Mouse (Mus musculus): ENCODE measurements around the gene Lat2.

Gene Lat2

DNA sequence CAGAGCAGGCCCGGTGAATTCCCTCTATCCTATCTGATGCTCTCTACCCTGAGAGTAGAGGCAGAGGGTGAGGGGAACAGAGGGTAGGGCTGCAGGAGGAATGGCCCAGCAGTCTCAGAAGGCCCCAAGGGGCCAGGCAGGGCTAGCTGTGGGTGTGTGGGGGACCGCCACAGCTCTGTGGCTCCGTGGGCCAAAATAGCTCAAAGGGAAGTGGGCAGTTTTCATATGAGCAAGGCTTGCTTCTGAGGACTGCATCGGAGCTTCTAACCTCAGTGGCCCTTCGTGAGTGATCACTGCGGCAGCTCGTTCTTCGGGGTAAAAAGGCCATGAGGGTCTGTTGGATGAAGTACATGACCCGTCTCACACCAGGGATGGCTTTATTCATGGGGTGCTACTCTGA lies 1.1 kb downstream of the Lat2 start:
- DNase-seq (ENCODE audit: low spot score in 2 of 2) = no peak

DNA sequence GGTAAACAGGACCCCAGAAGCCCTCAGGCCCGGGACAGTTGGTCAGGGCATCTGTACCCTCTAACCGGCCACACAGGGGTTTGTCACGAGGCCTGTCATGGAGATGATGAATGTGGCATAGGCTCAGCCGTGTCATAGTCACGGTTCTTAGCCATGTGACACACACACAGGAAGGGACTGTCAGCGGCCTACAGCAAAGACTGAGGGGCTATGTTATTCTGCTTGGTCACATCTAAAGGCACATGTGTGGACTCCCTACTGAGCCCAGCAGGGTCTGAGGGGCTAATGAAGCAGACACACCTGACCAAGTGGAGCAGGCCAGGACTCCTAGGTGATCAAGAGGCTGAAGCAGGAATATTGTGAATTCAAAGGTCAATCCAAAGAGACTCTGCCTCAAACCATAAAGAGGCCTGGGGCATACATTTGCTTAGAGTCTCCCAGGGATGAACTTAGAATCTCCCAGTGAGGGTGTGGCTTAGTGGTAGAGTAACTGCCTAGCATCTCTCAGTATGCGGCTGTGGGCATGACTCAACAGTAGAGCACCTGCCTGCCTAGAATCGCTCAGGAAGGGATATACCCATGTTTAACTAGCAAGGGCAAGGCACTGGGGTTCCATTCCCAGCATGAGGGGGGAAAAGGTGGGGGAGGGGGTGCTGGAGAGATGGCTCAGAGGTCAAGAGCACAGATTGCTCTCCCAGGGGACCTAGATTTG lies 2.9 kb downstream of the Lat2 start:
- DNase-seq (ENCODE audit: low spot score in 2 of 2) = no peak

DNA sequence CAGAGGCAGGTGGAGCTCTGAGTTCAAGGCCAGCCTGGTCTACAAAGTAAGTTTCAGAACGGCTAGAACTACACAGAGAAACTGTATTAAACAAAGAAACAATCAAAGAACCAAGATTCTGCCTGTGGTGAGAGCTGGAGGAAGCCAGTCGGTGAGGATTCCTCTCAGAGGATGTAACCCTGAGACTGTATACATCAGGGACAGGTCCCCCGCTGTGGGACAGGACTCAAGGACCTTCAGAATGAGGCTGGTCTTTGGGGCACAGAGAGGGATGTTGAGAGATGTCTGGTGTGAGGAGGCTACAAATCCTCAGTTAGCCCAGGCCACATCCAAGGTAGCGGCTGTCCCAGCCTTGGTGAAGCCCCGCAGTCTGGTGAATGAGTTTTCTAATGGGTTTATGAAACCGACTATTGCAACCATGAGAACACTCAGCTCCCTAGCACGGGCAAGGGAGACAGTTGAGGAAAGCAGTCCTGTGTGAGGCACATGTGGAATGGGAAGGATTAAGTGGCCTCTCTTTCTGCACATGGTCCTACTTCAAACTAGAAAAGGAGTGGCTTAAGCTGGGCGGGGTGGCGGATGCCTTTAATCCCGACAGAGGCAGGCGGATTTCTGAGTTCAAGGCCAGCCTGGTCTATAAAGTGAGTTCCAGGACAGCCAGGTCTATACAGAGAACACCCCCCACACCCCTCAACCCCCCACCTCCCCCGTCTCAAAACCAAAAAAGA lies 4.7 kb downstream of the Lat2 start:
- DNase-seq (ENCODE audit: low spot score in 2 of 2) = no peak

DNA sequence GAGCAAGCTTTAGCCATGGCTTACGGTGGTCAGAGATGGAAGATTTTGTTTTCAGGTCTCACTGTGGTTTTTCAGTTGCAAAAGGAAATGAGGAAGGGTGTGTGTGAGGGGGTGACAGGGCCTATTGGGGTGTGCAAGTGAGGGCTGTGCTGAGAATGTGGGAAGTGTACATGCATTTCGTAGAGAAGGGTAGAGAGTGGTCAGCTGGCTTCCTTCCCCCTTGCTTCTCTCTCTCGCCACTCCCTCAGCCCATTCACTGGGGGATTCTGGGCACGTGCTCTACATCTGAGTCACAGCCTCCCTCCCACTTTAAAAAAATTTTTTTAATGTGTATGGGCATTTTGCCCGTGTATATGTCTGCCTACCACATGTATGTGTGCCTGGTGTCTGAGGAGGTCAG lies 7.7 kb downstream of the Lat2 start:
- DNase-seq (ENCODE audit: low spot score in 2 of 2) = no peak

DNA sequence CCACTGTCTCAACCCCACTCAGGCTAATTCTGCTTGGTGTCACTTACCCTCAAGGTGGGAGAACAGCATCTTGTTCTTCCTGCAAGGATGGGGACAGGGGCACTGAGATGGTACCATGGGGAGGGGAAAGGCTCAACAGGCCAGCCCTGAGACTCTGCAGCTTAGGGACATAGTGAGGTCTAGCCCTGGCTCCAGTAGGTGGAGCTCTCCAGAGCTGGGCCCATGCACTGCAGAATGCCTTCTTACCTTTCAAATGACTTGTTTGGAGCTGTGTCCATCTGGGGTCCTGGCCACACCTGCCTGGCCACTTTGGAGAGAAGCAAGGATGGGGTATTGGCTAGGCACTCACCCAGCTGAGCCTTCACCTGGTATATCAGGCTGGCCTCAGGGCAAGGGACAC lies 8.5 kb downstream of the Lat2 start:
- DNase-seq (ENCODE audit: low spot score in 2 of 2) = no peak

DNA sequence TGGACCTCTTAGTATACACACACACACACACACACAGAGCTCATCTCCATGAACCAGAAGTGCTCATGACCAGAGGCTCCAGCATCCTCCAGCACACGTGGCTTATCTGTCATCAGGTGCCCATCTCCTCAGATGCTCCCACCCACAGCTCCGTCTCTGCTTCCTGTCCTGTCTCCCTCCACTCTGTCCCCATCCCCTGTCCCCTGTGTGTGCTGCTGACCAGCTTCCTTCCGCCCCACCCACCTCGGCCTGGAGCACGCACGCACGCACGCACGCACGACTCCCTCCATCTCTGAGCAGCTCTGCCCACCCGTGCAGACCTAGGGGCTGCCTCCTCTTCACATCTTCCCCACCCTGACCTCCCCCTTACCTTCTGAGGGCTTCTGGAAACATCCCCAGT lies 10.4 kb downstream of the Lat2 start:
- no peak for DNase-seq (ENCODE audit: low spot score in 2 of 2)

DNA sequence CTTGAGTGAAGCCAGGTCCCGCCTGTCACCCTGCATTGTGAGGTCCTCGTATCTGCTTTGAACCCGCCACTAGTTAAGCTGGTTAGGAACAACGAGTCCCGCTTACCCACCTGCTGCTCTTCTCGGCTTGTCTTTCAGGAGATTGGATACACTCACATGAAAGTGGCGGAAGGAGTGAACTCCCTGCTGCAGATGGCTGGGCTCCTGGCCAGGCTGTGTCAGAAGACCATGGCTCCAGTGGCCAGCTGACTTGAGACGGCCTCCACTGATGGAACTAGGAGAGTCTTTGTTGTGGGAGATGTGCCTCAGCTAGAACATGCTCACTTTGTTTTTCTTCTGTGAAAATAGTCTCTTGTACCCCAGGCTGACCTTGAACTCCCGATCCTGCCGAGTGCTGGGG lies 17.1 kb downstream of the Lat2 start:
- no peak for DNase-seq (ENCODE audit: low spot score in 2 of 2)

DNA sequence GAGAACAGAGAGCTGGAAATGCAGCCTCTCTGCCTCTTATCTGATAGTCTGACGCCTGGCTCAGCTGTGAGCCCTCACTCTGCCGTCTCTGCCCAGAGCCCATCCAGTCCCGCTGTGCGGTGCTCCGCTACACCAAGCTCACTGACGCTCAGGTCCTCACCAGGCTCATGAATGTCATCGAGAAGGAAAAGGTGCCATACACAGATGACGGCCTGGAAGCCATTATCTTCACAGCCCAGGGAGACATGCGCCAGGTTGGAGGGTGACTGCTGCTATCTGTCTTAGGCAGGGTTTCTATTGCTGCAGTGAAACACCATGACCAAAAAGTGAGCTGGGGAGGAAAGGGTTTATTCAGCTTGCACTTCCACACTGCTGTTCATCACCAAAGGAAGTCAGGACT lies 21.7 kb downstream of the Lat2 start:
- no peak for DNase-seq (ENCODE audit: low spot score in 2 of 2)

DNA sequence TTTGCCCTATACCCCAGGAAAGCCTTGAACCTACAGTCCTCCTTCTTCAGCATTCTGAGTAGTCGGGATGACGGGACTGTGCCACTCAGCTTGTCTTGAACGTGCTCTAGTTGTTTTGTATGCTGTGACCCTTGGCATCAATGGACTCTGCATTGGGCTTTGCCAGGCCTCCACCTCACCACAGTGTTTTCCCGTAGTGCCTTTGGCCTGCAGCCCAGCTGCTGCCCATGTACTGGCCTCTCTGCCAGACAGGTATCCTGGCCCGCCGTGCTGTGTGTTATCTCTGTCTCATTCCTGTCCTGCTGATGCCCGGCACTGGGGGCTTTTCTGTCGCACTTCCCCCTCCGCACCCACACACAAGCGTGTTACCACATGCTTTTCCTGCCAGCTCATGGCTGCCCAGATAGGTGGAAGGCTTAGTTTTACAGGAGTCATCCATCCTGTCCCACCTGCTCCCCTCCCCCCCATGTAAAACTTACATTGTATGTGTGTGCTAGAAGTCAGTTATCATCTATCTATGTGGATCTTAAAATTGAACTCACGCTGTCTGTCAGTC lies 22.7 kb downstream of the Lat2 start:
- DNase-seq (ENCODE audit: low spot score in 2 of 2) = no peak

DNA sequence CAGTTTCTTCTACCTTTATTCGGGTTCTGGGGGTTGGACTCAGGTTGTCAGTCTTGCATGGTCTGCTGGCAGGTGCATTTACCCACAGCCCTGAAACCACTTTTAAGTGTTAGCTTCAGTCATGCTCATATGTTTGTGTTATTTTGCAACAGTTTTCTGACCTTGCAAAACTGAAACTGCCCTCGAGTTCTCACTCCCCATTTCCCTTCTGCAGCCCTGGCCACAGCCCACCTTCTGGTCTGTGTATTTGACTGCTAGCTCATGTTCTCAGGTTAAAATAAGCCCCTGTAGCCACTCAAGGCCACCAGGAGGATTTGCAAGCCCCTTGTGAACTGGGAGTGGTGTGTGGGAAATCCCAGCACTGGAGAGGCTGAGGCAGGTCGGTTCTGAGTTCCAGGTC lies 24.9 kb downstream of the Lat2 start:
- no peak for DNase-seq (ENCODE audit: low spot score in 2 of 2)

DNA sequence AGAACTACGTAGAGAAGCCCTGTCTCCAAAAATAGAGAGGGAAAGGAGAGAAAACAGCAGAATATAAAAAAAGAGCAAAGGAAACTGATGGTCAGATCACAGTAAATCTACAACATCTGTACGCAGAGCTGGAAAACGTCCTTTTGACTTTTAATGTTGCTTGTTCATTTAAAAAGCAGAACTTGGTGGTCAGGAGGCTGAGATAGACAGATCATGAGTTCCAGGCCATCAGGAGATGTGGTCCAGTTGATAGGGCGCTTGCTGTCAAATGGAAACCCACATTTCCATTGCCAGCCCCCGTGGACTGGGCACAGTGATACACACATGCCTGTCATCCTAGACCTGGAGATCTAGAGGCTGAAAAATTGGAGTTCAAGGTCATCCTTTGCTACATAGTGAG lies 30.0 kb downstream of the Lat2 start:
- no peak for DNase-seq (ENCODE audit: low spot score in 2 of 2)

DNA sequence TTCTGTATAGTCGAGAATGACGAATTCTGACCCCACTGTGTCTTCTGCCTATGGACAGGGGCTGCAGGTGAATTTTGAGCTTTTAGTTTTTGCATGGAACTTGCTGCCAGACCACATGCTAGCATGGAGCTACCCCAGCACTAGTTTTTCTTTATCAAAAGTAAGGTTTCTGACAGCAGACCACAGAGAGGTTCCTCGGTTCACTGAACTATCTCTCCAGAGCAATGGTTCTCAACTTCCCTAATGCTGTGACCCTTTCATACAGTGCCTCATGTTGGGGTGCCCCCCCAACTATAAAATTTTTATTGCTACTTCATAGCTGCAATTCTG lies 31.0 kb downstream of the Lat2 start:
- DNase-seq (ENCODE audit: low spot score in 2 of 2) = no peak

DNA sequence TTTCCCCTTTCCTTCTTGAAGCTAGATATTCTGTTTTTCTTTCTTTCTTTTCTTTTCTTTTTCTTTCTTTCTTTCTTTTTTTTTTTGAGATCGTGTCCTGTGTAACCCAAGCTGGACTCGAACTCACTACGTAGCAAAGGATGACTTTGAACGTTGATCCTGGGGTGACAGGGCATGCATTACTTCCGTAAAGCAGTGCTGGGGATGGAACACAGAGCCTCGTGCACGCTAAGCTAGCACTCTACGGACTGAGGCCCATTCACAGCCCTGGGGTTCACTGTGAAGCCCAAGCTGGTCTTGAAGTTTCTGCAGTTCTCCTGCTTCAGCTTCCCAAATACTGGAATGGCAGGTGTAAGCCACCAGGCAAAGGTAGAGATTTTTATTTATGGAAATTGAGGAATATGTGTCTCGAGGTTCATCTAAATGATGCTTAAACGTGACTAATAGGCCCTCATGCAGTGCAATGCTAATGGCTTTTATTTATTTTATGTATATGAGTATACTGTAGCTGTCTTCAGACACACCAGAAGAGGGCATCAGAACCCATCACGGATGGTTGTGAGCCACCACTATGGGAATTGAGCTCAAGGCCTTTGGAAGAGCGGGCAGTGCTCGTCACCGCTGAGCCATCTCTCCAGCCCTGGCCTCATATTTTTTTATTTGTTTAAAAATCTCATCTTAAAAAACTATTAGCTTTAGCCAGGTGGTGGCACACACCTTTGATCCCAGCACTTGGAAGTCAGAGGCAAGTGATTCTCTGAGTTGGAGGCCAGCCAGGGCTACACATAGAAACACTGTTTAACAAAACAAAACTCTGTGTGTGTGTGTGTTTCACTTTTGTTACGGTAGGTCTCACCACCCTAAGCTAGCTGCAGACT lies 31.6 kb downstream of the Lat2 start:
- DNase-seq (ENCODE audit: low spot score in 2 of 2) = no peak

DNA sequence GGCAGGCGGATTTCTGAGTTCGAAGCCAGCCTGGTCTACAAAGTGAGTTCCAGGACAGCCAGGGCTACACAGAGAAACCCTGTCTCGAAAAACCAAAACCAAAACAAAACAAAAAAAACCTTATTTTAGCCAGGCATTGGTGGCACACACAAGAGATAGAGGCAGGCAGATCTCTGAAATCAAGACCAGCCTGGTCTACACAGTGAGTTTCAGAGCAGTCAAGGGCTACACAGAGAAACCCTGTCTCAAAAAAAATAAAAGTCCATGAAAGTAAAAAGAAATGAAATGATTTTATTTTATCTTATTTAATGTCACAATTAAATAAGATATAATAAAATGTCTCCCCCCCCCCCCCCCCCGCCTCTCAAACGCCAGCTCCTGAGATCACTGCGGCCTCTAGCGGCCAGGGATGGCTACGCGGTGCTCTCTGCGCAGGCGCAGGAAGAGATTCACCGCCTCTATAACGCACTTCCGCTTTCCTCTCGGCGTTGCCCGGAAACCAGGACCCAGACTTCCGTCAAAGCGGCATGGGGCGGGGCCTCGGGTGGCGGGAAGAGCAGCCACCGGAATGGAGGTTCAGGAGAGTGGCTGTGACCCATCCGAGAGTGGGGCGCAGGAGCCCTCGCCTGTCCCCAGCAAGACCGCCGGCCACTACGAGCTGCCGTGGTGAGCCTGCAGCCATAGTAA lies 32.5 kb downstream of the Lat2 start:
- peak; percentile 95 to 97 for DNase-seq (ENCODE audit: low spot score in 2 of 2)

DNA sequence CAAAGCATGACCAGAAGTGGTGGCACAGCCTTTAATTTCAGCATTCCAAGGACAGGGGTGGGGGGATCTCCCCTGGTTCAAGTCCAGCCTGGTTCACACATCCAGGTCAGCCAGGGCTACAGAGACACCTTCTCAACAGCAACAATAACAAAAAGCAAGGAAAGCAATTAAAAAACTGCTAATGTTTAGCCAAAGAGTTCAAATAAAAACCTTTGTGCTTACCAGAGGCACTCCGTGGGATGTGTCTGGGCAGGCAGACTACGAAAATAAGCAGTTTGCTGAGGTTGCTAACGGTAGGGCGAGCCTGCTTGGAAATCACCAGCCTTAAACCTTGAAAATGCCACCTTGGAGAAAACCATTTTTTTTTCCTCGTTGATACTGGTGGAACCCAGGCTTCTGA lies 33.7 kb downstream of the Lat2 start, which contains the start of gene Rfc2:
Rfc2 (plus strand) TSS at position 221 of the 400 bp plus-strand sequence.
- DNase-seq (ENCODE audit: low spot score in 2 of 2) = no peak

DNA sequence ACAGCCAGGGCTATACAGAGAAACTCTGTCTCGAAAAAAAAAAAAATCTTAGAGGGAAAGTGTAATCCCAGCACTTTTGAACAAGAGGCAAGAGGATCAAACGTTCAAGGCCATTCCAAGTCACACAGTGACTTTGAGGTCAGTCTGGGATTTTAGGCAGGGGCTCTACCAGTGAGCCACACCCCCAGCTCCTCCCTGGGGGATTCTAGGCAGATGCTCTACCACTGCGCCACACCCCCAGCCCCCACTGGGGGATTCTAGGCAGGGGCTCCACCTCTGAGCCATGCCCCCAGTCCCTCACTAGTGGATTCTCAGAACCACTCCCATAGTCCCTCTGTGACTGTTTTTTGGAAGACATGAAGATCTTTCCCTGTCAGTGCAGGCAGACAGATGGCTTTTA lies 35.7 kb downstream of the Lat2 start:
- no peak for DNase-seq (ENCODE audit: low spot score in 2 of 2)

DNA sequence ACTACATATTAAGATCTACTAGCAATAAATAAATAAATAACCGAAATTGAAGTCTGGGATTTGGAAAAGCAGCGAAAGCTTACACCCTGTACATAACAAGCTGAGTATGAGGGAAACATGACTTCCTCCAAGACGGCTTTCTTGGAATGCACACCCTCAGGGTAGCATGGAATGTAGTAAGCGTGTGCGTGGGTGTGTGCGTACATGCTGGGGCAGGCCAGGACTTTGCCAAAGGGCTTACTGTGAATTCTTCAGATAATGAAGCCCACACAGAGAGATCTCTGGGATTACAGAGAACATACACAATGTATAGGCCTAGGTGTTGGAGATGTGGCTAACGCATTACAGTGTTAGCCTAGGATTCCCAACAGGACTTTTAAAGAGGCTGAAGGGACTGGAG lies 37.3 kb downstream of the Lat2 start:
- DNase-seq (ENCODE audit: low spot score in 2 of 2) = no peak

DNA sequence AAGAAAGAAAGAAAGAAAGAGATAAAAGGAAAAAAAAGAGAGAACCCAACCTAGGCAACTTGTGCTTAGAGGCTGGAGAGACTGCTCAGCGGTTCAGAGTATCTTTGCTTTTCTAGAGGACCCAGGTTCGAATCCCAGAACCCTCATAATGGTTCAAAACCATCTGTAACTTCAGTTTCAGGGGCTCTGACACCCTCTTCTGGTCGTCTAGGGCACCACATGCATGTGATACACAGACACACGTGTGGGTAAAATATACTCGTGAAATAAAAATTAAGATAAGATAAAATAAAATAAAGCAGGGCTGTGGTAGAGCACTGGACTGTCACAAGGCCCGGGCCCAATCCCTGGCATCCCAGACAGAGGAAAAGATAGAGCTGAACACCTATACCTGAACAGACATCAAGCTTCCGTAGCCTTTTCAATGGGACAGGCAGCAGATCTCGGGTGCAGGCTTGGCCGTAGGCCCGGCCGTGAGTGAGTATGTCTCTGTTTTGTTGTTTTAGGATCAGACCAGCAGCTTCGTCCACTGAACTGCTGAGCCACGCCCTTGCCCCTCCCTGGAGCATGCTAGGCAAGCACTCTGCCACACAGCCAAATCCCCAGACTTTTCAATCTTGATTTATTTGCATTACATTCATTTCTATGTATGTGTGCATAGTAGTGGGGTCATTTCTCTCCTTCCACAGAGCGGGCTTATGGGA lies 38.2 kb downstream of the Lat2 start:
- no peak for DNase-seq (ENCODE audit: low spot score in 2 of 2)

DNA sequence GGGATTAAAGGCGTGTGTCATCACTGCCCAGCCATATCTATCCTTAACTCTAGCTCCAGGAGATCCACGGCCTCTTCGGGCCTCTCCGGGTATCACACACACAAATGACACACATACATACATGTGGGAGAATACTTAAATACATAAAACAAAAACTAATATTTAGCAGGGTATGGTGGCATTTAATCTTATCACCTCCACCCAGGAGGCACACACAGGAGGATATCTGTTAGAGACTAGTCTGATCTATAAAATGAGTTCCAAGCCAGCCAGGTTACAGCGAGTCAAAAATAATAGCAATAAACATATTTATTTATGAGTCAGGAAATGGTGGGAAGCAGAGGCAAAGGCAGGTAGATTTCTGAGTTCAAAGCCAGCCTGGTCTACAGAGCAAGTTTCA lies 39.0 kb downstream of the Lat2 start:
- no peak for DNase-seq (ENCODE audit: low spot score in 2 of 2)

DNA sequence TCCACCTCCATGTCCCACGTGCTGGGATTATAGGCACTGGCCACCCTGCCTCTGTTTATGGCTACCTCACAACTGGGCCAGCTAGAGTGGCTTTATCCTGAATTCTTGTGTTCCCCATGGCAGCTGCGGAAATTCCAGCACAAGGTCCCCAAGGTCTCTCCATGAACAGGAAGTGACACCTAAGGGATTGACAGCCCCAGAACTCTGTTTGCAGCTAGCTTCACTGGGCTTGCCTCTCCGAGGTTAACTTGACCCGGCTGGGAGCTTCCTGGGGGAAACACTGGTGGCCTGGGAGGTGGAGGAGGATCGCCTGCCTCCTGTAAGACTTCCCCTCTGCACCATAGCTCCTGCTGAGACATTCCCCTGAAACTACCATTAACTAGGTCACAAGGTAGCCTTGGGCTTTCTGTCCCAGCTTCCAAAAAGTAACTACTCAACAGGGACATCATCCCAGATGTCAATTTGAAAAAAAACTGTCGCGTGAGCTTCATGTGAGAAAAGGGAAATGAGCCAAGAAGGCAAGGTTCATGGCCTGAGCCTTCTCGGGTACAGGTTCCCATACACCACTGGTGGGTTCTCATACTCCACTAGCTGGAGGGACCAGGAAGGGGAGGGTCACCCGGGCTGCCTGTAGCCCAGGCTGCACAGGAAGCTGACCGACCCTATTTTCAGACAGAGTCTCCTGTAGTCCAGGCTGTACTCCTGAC lies 42.2 kb downstream of the Lat2 start:
- DNase-seq (ENCODE audit: low spot score in 2 of 2) = no peak
